ENCODE assay signal across 13 mouse cellular contexts in genomic region chr2:158146971-158147370, GRCm38 (mm10).
"Had no signal": no experiment of that assay in that cellular context is flagged by ENCODE, and none has a peak within 500 bp of the region (broad histone marks: within the 10 kb centered on the region; RNA-seq: fewer than 3 reads in every experiment).

No protein-coding gene starts in this region.

- H3K9me3 ChIP-seq: heart, embryonic 15.5 days; hindbrain, embryonic 13.5 days; hindbrain, embryonic 15.5 days; intestine, embryonic 15.5 days had no signal

- H3K27ac ChIP-seq: heart, embryonic 13.5 days; heart, embryonic 15.5 days; hindbrain, embryonic 12.5 days; hindbrain, embryonic 13.5 days; hindbrain, embryonic 14.5 days; hindbrain, embryonic 15.5 days; hindbrain, postnatal 0 days; intestine, embryonic 15.5 days; kidney, embryonic 15.5 days; kidney, postnatal 0 days; layer of hippocampus, adult 2 months; left cerebral cortex, adult 2 months had no signal

- H3K27me3 ChIP-seq: heart, embryonic 13.5 days; heart, embryonic 15.5 days; intestine, embryonic 15.5 days had no signal

- H3K9ac ChIP-seq: hindbrain, embryonic 14.5 days; hindbrain, embryonic 15.5 days had no signal

- H3K36me3 ChIP-seq: heart, embryonic 15.5 days; hindbrain, embryonic 10.5 days; hindbrain, embryonic 12.5 days; hindbrain, embryonic 13.5 days; hindbrain, embryonic 15.5 days; kidney, embryonic 15.5 days had no signal
